Mouse (Mus musculus) CH12.LX (cell line): ENCODE measurements at regions not wholly inside any gene's neighbourhood (a gene's known extent, or its start where the extent isn't known, plus 50 kb on each side); places are given as distances from the start of the nearest gene placed in this dataset.
"Not testable (repeated sequence)": the region's sequence is repeated elsewhere in the genome, so short reads cannot be mapped to it uniquely, and the experiment has no call there.

Experiments used
- BHLHE40 ChIP-seq: IDR thresholded peaks from 2 replicates; pipeline ENCODE4 v1.6.1; 2011; ENCODE audit warnings: mild to moderate bottlenecking, low read depth, low read length, improper control_type of control experiment
- CTCF ChIP-seq, 2 experiments: IDR thresholded peaks in 1 of 2; conservative IDR thresholded peaks in 1 of 2; 2 replicates each; pipeline ENCODE4 v1.5.1; 2011 to 2012; ENCODE audit warnings: low read depth in 2 of 2, low read length in 2 of 2, improper control_type of control experiment in 1 of 2, inconsistent platforms in 1 of 2, mild to moderate bottlenecking in 1 of 2, moderate library complexity in 1 of 2
- EP300 ChIP-seq: IDR thresholded peaks from 2 replicates; pipeline ENCODE4 v1.6.1; 2011; ENCODE audit warnings: low read length, improper control_type of control experiment
- GABPA ChIP-seq: IDR thresholded peaks from 2 replicates; pipeline ENCODE4 v1.6.1; 2012; ENCODE audit warnings: low read depth, low read length, improper control_type of control experiment, inconsistent platforms; ENCODE audit not compliant: insufficient replicate concordance
- IRF4 ChIP-seq: IDR thresholded peaks from 2 replicates; pipeline ENCODE4 v1.6.1; 2014; ENCODE audit warnings: low read depth, mild to moderate bottlenecking, inconsistent platforms, low read length, improper control_type of control experiment
- POLR2A ChIP-seq: IDR thresholded peaks from 2 replicates; pipeline ENCODE4 v1.6.1; 2011; ENCODE audit warnings: low read depth, mild to moderate bottlenecking, improper control_type of control experiment, low read length
- SIN3A ChIP-seq: IDR thresholded peaks from 2 replicates; pipeline ENCODE4 v1.6.1; 2012; ENCODE audit warnings: low read length, improper control_type of control experiment, inconsistent platforms
- SMC3 ChIP-seq: IDR thresholded peaks from 2 replicates; pipeline ENCODE4 v1.6.1; 2011; ENCODE audit warnings: low read depth, low read length, improper control_type of control experiment

DNA sequence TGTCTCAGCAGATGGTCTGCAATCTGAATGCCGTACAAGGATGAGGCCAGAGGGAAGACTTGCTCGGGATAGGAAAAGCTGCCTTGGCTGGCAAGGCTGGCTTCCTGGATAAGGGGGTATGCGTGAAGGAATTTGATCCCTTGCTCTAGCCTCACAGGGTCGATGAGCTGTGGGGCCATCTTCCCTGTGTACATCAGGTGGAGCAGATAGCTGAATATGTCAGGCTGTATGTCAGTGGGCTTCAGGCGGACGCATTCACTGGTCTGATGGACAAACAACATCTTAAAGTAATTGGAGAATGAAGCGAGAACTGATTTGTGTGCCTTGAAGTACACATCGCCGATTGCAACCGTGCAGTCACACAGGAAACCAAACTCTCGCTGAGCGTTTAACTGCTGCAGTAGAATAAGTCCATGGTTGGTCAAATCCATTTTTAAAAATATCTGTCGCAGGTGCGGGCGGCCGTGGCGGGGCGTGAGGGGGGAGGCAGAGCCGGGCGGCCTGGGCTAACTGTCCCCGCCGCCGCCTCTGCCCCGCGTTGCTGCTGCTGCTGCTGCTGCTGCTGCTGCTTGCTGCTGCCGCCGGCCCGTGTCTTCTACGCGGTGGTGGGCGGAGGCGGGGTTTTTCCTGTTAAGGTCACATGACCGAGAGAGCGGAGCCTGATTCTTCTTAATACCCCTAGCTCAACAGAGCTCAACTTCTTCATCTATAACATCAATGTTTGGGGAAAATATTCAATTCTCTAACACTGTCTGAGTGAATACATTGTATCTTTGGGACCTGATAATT is 71.9 kb upstream of the Prkcq start:
- not testable (repeated sequence) for TF ChIP-seq CTCF (conservative IDR thresholded peaks at IDR 0.05 in 1 of 2, IDR thresholded peaks at IDR 0.05 in 1 of 2; ENCODE audit: low read depth in 2 of 2, low read length in 2 of 2); EP300; GABPA; BHLHE40; SMC3; IRF4; POLR2A; SIN3A
